Mouse (Mus musculus): ENCODE data around the gene Gtpbp2. TPM values are rescaled to one million over a fixed set of nuclear protein-coding genes. Genes with fewer than 3 reads are reported as not detected.
A peak's percentile ranks its signal among the peaks of the same experiment; 100 is the strongest.

Gtpbp2 gene
- total RNA-seq, 2 experiments from 2014 or later, result 22.2 to 33.2 TPM

DNA sequence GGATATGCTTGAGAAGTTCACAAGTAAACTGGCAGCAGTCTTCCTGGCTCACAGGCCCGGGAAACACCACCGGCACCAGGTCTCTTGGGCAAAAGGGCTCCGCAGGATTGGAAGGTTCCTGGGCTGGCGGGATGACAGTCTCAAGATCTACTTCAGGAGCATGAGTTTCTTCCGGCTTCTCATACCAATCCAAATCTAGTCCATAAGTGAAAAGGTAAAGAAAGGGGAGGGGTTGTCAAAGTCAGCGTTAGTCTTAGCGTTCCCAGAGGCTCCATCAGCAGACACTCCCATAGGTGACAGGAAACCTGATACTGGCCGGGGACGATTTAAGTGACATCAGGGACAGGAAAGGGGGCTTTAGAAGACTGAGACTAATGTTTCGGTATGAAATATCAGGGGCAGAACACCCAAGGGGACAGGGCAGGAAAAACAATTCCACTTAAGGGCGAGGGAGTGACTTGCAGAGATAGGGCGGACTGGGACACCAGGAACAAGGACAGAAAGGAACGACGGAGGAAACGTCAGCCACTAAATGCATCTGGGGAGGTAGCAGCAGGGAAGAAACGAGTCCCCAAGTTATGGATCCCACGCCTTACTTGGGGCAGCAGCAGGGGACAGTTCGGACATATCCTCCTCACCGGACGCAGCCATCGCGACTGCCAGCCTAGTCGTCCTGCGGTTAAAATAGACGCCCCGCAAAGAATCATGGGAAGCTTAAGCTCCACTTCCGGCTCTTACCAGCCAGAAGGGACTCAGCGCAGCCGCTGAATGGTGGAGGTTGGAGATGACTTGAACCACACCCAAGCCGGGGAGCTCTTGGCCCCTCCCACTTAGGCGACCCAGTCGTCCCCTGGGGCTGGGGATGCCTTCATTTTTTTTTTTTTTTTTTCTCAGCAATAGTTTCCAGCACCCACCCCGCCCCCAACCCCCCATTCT is 7.7 kb upstream of the Gtpbp2 start, which contains the start of gene Mad2l1bp:
Mad2l1bp (minus strand) TSS at position 707 of the 936 bp plus-strand sequence.
- ATAC-seq (replicated peaks; ENCODE audit: poor library complexity), result peak; percentile 99

GRCm38 (mm10) chr17:46154336-46154735 is 6.5 kb upstream of the Gtpbp2 start:
- ATAC-seq (replicated peaks; ENCODE audit: poor library complexity), result no peak

- no peak for ATAC-seq (replicated peaks; ENCODE audit: poor library complexity)
Measured at GRCm38 (mm10) chr17:46156680-46157079, 4.2 kb upstream of the Gtpbp2 start.

DNA sequence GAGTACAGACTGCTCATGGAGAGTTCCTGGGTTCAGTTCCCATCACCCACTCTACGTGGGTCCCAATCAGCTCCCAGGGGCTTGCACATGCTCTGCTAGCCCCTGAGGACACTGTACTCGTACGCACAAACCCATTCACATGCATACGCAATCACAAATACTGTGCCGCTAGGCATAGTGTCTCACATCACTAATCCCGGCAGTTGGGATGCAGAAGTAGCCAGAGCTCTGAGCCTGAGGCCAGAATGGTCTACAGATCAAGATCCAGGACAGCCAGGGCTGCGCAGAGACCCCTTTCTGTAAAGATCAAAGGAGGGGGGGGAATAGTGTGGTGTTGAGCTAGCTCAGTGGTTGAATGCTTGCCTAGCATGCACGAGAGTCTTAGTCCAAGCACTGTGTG is 3.7 kb upstream of the Gtpbp2 start:
- no peak for ATAC-seq (replicated peaks; ENCODE audit: poor library complexity)

DNA sequence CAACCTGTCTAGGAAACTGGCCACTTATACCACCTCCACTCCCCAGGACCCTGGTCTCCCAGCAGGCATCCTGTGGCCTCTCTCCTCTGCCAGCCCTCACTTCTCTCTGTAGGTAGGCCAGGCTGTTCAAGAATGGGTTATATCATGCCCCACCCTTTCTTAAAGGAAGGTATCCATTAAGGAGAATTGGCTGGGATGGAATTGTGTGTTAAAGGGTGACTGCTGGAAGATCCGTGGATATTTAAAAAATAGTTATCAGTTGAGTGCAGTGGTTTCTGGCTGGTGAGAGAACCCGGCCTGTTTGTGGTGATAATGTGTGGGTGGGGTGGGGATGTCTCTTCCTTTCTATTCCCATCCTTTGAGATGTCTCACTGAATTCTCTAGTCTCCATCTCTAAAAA is 1.6 kb upstream of the Gtpbp2 start:
- peak; percentile 23 for ATAC-seq (replicated peaks; ENCODE audit: poor library complexity)

GRCm38 (mm10) chr17:46160090-46160662 is 656 bp upstream of the Gtpbp2 start:
- peak; percentile 57 for ATAC-seq (replicated peaks; ENCODE audit: poor library complexity)

DNA sequence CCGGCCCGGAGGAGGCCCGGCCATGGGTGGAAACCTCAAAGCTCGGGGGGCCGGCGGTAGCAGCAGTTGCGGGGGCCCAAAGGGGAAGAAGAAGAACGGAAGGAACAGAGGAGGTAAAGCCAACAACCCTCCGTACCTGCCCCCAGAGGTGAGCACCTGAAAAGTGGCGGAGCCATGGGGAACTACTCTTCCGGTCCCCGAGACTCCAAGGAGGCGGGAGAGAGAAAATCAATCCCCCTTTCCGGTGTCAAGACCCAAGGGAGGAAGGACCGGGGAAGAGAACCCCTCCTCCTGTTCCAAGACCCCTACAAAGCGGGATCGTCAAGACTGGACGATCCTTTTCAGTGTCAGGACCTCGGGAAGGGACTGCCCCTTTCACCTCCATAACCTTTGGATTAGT is 347 bp downstream of the Gtpbp2 start:
- ATAC-seq (replicated peaks; ENCODE audit: poor library complexity), result no peak

- no peak for ATAC-seq (replicated peaks; ENCODE audit: poor library complexity)
Measured at GRCm38 (mm10) chr17:46161710-46162109, 878 bp downstream of the Gtpbp2 start.

DNA sequence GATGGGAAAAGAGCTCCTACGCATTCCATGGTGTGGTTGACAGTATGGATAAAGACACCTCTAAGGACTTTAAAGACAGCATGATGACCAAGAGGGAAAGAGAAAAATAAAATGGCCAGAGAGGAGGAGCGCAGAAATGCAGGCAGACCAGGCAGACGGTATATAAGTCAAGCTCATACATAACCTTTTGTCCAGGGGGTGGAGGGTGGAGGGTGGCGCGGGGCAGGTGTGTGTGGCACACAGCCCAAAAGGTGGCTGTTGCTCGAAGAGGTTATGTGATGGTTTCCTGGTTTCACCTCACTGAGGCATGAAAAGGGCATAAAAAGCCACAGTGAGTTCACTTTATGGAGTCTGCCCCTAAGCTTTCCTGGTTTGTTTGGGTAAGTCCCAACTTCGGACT is 1.7 kb downstream of the Gtpbp2 start:
- ATAC-seq (replicated peaks; ENCODE audit: poor library complexity), result no peak

DNA sequence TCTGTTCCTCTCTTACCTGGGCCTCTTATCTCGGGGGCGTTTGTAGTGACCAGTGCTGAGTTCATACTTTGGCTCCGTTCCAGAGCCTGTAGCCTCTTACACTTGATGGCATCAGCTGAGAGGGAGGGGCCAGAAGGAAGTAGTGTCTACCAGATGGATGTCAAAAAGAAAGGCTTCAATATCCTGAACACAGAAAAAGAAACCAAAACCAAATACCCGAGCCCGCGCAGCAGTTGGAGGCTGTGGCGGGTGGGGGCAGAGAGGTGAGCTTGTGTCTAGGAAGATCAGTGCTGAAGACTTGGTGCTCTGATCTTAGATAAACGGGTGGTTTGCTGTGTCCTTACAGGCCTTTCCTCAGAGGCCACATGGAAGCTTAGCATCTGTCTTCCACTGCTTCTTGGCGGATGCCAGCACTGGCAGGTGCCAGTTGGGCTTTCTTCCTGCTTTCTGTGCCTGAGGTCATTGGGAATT is 2.2 kb downstream of the Gtpbp2 start:
- peak; percentile 4; the same call in 1 of the 2 replicates for ATAC-seq (replicated peaks; ENCODE audit: poor library complexity)

DNA sequence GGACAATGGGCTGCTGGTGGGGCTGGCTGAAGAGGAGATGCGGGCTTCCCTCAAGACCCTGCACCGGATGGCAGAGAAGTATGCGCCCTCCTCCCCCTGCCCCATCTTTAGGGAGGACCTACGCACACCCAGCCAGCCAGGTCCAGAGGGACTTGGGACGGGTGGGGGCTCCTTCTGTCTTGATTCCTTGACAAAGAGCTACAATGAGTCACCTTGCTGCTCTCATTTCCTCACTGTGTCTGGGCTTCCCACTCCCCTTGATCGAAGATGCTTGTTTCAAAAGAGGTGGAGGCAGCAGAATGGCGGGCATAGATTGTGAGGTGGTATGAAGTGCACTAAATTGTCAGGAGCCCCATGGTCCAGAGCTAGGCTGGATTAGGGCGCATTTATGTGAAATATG is 3.5 kb downstream of the Gtpbp2 start:
- ATAC-seq (replicated peaks; ENCODE audit: poor library complexity), result no peak

- ATAC-seq (replicated peaks; ENCODE audit: poor library complexity), result no peak
Measured at GRCm38 (mm10) chr17:46164791-46165190, 4.0 kb downstream of the Gtpbp2 start.

- no peak for ATAC-seq (replicated peaks; ENCODE audit: poor library complexity)
Measured at GRCm38 (mm10) chr17:46165460-46165859, 4.6 kb downstream of the Gtpbp2 start.

DNA sequence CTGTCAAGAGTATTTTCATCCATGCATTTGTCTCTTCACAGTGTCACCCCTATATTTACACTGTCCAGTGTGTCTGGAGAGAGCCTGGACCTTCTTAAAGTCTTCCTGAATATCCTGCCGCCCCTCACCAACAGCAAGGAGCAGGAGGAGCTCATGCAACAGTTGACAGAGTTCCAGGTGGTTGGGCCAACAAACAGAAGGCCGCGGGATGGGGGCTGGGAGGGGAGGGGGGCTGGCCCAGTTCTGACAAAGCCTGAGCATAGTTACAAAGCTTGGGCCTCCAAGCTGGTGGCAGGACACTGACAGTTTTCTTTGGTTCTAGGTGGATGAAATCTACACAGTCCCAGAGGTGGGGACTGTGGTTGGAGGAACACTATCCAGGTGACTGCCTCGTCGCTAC is 5.4 kb downstream of the Gtpbp2 start:
- no peak for ATAC-seq (replicated peaks; ENCODE audit: poor library complexity)

DNA sequence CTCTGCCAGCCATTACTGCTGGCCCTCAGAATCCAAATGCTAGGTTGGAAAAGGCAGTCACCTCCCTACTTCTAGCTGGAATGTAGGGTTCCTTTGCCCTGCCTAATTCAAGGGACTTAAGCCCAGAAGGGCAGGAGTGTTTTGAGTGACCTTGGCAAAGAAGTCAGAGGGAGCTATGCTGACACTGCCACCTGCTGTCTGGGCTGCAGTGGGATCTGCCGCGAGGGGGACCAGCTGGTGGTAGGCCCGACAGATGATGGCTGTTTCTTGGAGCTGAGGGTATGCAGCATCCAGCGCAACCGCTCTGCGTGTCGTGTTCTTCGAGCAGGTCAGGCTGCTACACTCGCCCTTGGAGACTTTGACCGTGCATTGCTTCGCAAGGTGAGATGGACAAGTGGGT is 6.2 kb downstream of the Gtpbp2 start:
- ATAC-seq (replicated peaks; ENCODE audit: poor library complexity), result no peak

GRCm38 (mm10) chr17:46168318-46168717 is 7.5 kb downstream of the Gtpbp2 start:
- ATAC-seq (replicated peaks; ENCODE audit: poor library complexity), result peak; percentile 54

DNA sequence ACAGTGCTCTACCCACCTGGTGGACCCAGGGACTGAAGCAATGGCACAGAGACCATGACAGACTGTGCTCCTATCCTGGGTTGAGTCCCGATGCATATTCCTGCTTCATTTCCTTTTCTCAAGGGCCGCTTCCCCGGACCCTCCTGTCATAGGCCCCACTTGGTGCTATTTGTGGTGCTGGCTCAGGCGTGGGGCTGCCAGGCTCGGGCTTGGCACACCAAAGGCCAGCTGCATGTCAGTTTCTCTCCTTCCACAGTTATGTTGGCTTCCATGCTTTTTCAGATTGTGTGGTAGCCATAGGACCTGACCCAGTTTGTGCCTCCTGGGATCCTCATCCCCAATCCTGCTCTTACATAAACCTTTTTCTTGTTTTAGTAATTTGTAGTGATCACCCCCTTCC is 7.9 kb downstream of the Gtpbp2 start:
- no peak for ATAC-seq (replicated peaks; ENCODE audit: poor library complexity)

DNA sequence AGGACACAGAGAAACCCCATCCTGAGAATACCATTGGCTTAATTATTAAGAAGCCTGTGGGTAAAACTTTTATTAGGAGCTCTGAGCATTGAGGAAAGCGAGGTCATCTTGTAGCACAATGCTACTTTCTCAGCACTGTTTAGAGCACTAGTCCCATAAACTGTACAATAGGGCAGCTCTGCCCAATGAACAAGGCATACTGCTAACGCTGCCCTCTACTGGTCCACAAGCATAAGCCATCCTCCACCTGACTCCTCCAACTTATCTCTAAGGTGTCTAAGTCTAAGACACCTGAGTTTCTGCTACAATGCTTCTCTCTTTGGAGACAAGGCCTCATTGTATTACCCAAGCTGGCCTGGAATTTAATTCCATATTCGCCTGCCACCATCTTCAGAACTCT is 9.7 kb downstream of the Gtpbp2 start:
- peak; percentile 72 for ATAC-seq (replicated peaks; ENCODE audit: poor library complexity)

DNA sequence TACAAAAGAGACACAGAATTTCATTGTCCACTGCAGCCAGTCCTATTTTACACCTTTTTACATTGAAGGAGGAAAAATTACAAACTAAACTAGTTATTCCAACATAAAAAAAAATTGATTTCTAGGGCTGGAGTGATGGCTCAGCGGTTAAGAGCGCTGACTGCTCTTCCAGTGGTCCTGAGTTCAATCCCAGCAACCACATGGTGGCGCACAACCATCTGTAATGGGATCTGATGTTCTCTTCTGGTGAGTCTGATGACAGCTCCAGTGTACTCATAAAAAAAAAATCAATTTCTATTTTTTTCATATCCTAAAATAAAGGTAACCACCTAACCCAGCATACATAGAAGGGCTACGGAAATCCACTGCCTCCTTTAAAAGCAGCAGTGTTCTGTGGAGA is 21.4 kb downstream of the Gtpbp2 start:
- no peak for ATAC-seq (replicated peaks; ENCODE audit: poor library complexity)

- no peak for ATAC-seq (replicated peaks; ENCODE audit: poor library complexity)
Measured at GRCm38 (mm10) chr17:46188829-46189228, 28.0 kb downstream of the Gtpbp2 start.

DNA sequence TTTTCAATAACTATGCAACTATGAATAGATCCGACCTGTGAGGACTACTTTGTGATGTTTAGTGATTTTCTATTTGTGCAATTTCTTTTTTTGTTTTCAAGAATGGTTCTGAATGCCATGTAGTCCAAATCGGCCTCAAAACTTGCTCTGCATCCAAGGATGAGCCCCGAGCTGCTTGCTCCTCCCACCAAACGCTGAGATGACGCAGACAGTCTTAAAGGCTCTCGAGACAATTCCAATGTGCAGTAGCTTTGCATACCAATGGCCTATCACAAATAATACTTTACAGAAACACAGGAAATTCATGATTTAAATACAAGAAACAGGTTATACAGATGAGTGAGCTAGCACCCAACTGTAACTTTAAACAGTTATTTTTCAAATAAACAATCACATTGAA is 40.3 kb downstream of the Gtpbp2 start:
- no peak for ATAC-seq (replicated peaks; ENCODE audit: poor library complexity)

DNA sequence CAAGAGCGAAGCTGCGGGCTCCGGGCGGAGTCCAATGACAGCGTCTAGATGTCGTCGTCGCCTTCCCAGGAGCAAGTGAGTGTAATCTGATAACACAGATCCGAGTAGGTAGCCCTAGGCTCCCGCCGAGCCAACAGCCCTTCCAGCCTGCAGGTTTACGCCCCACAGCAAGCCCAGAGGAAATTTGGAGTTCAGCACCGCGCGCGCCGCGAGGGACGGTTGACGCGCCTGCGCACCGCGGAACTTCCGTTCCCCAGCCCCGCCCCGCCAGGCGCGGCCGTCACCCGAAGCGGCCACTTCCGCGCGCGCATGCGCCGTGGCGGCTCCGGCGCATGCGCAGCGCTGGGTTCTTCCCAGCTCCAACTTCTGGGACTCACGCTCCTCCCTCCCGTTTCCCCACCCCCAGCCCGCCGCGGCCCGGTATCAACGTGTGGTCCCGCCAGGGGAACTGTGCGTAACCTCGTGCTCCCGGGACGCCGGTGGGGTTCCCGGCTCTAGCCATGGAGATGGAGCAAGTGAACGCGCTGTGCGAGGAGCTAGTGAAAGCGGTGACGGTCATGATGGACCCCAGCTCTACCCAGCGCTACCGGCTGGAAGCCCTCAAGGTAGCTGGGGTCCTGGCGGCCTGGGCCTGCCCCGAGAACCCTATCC is 41.7 kb downstream of the Gtpbp2 start, which contains the start of the genes Polh and Xpo5:
Polh (minus strand) TSS at position 225 of the 651 bp plus-strand sequence.
Xpo5 (plus strand) TSS at position 362 of the 651 bp plus-strand sequence.
- ATAC-seq (replicated peaks; ENCODE audit: poor library complexity), result peak; percentile 90

Measured in megakaryocyte progenitor cell, adult 5-6 weeks (primary cell).